Mouse (Mus musculus) ES-E14 (cell line): ENCODE measurements around the gene Sympk. TPM values are rescaled to one million over a fixed set of nuclear protein-coding genes. Genes with fewer than 3 reads are reported as not detected.

Experiments used
- DNase-seq: peaks from one replicate; pipeline ENCODE4 v3.0.0-alpha.2; 2013; ENCODE audit warnings: low read depth, low spot score
- H3K27ac ChIP-seq: 2 replicates; pipeline ENCODE4 v1.5.1; 2012; ENCODE audit warnings: low read depth, mild to moderate bottlenecking, low read length, moderate library complexity, mixed read lengths; ENCODE audit not compliant: poor library complexity, insufficient read depth, severe bottlenecking
- H3K36me3 ChIP-seq: 2 replicates; pipeline ENCODE4 v1.6.1; 2012; ENCODE audit warnings: mild to moderate bottlenecking, low read length, moderate library complexity, mixed read lengths; ENCODE audit not compliant: control insufficient read depth, poor library complexity, insufficient read depth, severe bottlenecking
- H3K4me1 ChIP-seq, 2 experiments: fragments of 150-350 bp in 1 of 2; sonication (generic) in 1 of 2; 2 replicates each; pipeline ENCODE4 v1.6.1; 2012; ENCODE audit warnings: low read length in 2 of 2, mild to moderate bottlenecking in 1 of 2, mixed read lengths in 1 of 2; ENCODE audit not compliant: control insufficient read depth in 2 of 2, insufficient read depth in 2 of 2, poor library complexity in 1 of 2
- H3K4me3 ChIP-seq, 2 experiments: fragments of 150-350 bp in 1 of 2; sonication (generic) in 1 of 2; 2 replicates each; pipeline ENCODE4 v1.5.1; 2012; ENCODE audit warnings: low read length in 2 of 2, low read depth in 1 of 2, mild to moderate bottlenecking in 1 of 2, mixed read lengths in 1 of 2; ENCODE audit not compliant: insufficient read depth in 1 of 2, poor library complexity in 1 of 2, severe bottlenecking in 1 of 2
- H3K9ac ChIP-seq: 2 replicates; pipeline ENCODE4 v1.6.1; 2012; ENCODE audit warnings: low read depth, mild to moderate bottlenecking, low read length, mixed read lengths; ENCODE audit not compliant: poor library complexity, insufficient read depth, severe bottlenecking
- H3K9me3 ChIP-seq: fragments of 150-350 bp; sonication (generic); 2 replicates; pipeline ENCODE4 v1.6.1; 2012; ENCODE audit warnings: low read depth, mild to moderate bottlenecking, low read length; ENCODE audit not compliant: control insufficient read depth, insufficient read depth
- CHD2 ChIP-seq: IDR thresholded peaks from 2 replicates; pipeline ENCODE4 v1.6.1; 2014; ENCODE audit warnings: mild to moderate bottlenecking, low read depth, low read length, inconsistent platforms
- HCFC1 ChIP-seq: IDR thresholded peaks from 2 replicates; pipeline ENCODE4 v1.6.1; 2012; ENCODE audit warnings: low read length, inconsistent platforms, borderline replicate concordance; ENCODE audit not compliant: insufficient read depth
- MAFK ChIP-seq: IDR thresholded peaks from 2 replicates; pipeline ENCODE4 v1.6.1; 2014; ENCODE audit warnings: mild to moderate bottlenecking, low read depth, low read length, inconsistent platforms; ENCODE audit not compliant: insufficient read depth
- ZC3H11A ChIP-seq: IDR thresholded peaks from 2 replicates; pipeline ENCODE4 v1.6.1; 2012; ENCODE audit warnings: low read depth, mild to moderate bottlenecking, inconsistent platforms, low read length, borderline replicate concordance
- ZNF384 ChIP-seq: IDR thresholded peaks from 2 replicates; pipeline ENCODE4 v1.6.1; 2012; ENCODE audit warnings: low read depth, low read length, inconsistent platforms
- in situ Hi-C, 2 experiments: fragments of 600-800 bp; cut with MboI; formaldehyde crosslinking; loops; one replicate each; pipeline ENCODE4 v1.15.1; 2025; ENCODE audit warnings: low sequenced_read_pairs in 2 of 2, inconsistent platforms in 1 of 2; ENCODE audit not compliant: unreplicated experiment in 2 of 2
- total RNA-seq: library from RNA; depleted of rRNA; stranded (reverse); fragments of 300-350 nt; gene quantifications from 2 replicates; pipeline ENCODE4 v1.2.3, GENCODE M21; 2012; rRNA removed

The Sympk gene
- total RNA-seq, 1 experiment = 91.5 TPM

DNA sequence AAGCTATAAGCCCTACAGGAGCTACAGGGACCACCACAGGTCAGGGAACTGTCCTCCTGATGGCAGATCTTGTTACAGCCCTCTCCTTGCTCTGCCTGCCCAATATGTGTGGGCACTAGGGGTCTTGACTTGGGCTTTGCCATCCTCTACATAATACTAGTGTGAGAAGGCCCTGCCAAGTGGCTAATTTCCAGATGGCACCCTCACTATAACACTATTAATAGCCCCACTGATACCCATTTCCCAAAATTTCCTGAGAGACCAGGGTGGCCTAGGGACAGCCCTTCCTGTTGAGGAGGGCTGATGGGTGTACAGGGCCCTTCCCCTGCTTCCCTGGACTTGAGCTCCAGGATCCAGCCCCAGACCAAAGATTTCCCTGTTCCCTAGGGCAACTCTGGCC, 73.7 kb downstream of the Sympk start:
- in situ Hi-C loops = no loop called here
- Histone ChIP-seq H3K4me1 (peaks cover 2 to 10% of the 10 kb centered on the region in 2 experiments; a peak in 2 of 4 replicates), H3K27ac (no peak overlapping the region), H3K4me3 (no peak overlapping the region), H3K36me3 (no peaks in the 10 kb centered on the region), H3K9ac (no peak overlapping the region), H3K9me3 (no peaks in the 10 kb centered on the region)
- DNase-seq = no peak
- no peak for TF ChIP-seq CHD2
- no peak for TF ChIP-seq HCFC1
- TF ChIP-seq ZNF384 = no peak
- TF ChIP-seq MAFK = no peak
- TF ChIP-seq ZC3H11A = no peak

DNA sequence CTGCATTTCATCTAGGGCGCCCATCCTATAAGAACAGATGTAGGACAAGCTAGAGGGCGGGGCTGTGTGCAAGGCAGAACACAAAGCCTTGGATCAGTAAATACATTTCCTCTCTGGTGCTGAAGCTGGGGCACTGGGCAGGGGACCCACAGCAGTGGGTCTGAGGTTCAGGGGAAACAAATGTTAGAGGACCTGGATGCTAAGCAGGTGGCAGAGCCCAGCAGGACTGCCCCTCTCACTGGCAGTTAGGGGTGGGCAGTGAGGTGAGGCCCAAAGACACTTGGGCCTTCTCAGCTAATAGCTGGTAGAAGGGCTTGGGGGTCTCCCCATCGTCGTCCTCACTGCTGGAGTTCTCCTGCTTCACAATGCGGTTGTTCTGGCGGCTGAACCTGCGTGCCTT, 74.6 kb downstream of the Sympk start:
- H3K4me1 ChIP-seq = peaks cover 2 to 10% of the 10 kb centered on the region in 2 experiments; a peak in 2 of 4 replicates
- in situ Hi-C loops = no loop called here
- H3K36me3 ChIP-seq = no peaks in the 10 kb centered on the region
- no peak overlapping the region for H3K4me3 ChIP-seq
- no peak overlapping the region for H3K27ac ChIP-seq
- no peaks in the 10 kb centered on the region for H3K9me3 ChIP-seq
- H3K9ac ChIP-seq = no peak overlapping the region
- no peak for TF ChIP-seq CHD2
- TF ChIP-seq MAFK = no peak
- TF ChIP-seq ZC3H11A = no peak
- TF ChIP-seq HCFC1 = no peak
- no peak for TF ChIP-seq ZNF384
- DNase-seq = no peak

- no peak overlapping the region for H3K9ac ChIP-seq
- no peak for DNase-seq
- H3K36me3 ChIP-seq = no peaks in the 10 kb centered on the region
- in situ Hi-C loops = no loop called here
- TF ChIP-seq HCFC1 (no peak), ZNF384 (no peak), ZC3H11A (no peak)
- peaks cover 2 to 9% of the 10 kb centered on the region in 2 experiments; a peak in 2 of 4 replicates for H3K4me1 ChIP-seq
- no peak overlapping the region for H3K27ac ChIP-seq
- H3K9me3 ChIP-seq = no peaks in the 10 kb centered on the region
- no peak overlapping the region for H3K4me3 ChIP-seq
Observed at GRCm38 (mm10) chr7:19100290-19100689, 76.1 kb downstream of the Sympk start.

GRCm38 (mm10) chr7:19103741-19104140, 79.6 kb downstream of the Sympk start:
- no peak overlapping the region for H3K9ac ChIP-seq
- H3K9me3 ChIP-seq = no peaks in the 10 kb centered on the region
- no peak overlapping the region for H3K27ac ChIP-seq
- no peak for DNase-seq
- H3K4me3 ChIP-seq = no peak overlapping the region
- H3K36me3 ChIP-seq = no peaks in the 10 kb centered on the region
- H3K4me1 ChIP-seq = no peaks in the 10 kb centered on the region
- in situ Hi-C loops = no loop called here
- TF ChIP-seq ZC3H11A (no peak), CHD2 (no peak), HCFC1 (no peak), ZNF384 (no peak)

Other genes starting within 250 kb of the Sympk start
- gene Psg19, start 225.9 kb upstream of the Sympk start, total RNA-seq = not detected in 2 replicates
- gene Psg17, start 202.8 kb upstream of the Sympk start, total RNA-seq = not detected in 2 replicates
- 0.04 and 0.21 TPM in 2 replicates for gene Mill2, start 184.4 kb upstream of the Sympk start, total RNA-seq
- 0.89 and 1.4 TPM in 2 replicates for gene Pglyrp1, start 153.0 kb upstream of the Sympk start, total RNA-seq
- gene Ccdc61, start 114.0 kb upstream of the Sympk start, total RNA-seq = 11.8 and 19.4 TPM in 2 replicates
- gene Nova2, start 98.5 kb upstream of the Sympk start, total RNA-seq = 0.79 and 0.80 TPM in 2 replicates
- gene Nanos2, start 37.0 kb upstream of the Sympk start, total RNA-seq = not detected in 2 replicates
- 3.1 and 3.7 TPM in 2 replicates for gene Mypop, start 33.1 kb upstream of the Sympk start, total RNA-seq
- 15.9 and 16.3 TPM in 2 replicates for gene Irf2bp1, start 20.3 kb upstream of the Sympk start, total RNA-seq
- gene Foxa3, start 839 bp upstream of the Sympk start, total RNA-seq = 1.6 and 1.7 TPM in 2 replicates
- 0.94 and 2.3 TPM in 2 replicates for gene Rsph6a, start 30.3 kb downstream of the Sympk start, total RNA-seq
- gene Dmwd, start 51.9 kb downstream of the Sympk start, total RNA-seq = 41.3 and 45.2 TPM in 2 replicates
- 32.6 and 34.1 TPM in 2 replicates for gene Dmpk, start 59.5 kb downstream of the Sympk start, total RNA-seq
- 2.9 and 3.0 TPM in 2 replicates for gene Six5, start 70.2 kb downstream of the Sympk start, total RNA-seq
- gene Gm4969, start 94.0 kb downstream of the Sympk start, total RNA-seq = 1.2 and 1.9 TPM in 2 replicates
- 19.5 and 27.1 TPM in 2 replicates for gene Fbxo46, start 95.5 kb downstream of the Sympk start, total RNA-seq
- 8.1 and 11.7 TPM in 2 replicates for gene Qpctl, start 124.9 kb downstream of the Sympk start, total RNA-seq
- 355 and 382 TPM in 2 replicates for gene Snrpd2, start 125.3 kb downstream of the Sympk start, total RNA-seq
- gene Gipr, start 141.8 kb downstream of the Sympk start, total RNA-seq = 1.5 and 3.6 TPM in 2 replicates
- gene Eml2, start 152.0 kb downstream of the Sympk start, total RNA-seq = 29.5 and 29.8 TPM in 2 replicates
- 3.8 TPM in 2 replicates for gene Gpr4, start 188.2 kb downstream of the Sympk start, total RNA-seq
- gene Opa3, start 204.0 kb downstream of the Sympk start, total RNA-seq = 12.6 and 15.8 TPM in 2 replicates
- gene Vasp, start 247.4 kb downstream of the Sympk start, total RNA-seq = 92.5 and 108 TPM in 2 replicates